Mouse (Mus musculus) intestine, embryonic 15.5 days (tissue): ENCODE measurements around the gene Ccdc40. TPM values are rescaled to one million over a fixed set of nuclear protein-coding genes. Genes with fewer than 3 reads are reported as not detected.
"Not testable (repeated sequence)": the region's sequence is repeated elsewhere in the genome, so short reads cannot be mapped to it uniquely, and the experiment has no call there.

Experiments used
- ATAC-seq: fragments of 200-750 bp; cut with Nextera tagmentation; 2 replicates; pipeline ENCODE4 v1.8.0; 2017; ENCODE audit warnings: moderate TSS enrichment, moderate library complexity
- H3K27ac ChIP-seq: fragments of 300-500 bp; sonication (generic); 2 replicates; pipeline ENCODE4 v1.5.1; 2015; ENCODE audit warnings: mild to moderate bottlenecking, inconsistent platforms
- H3K27me3 ChIP-seq: fragments of 300-500 bp; sonication (generic); replicated peaks from 2 replicates; pipeline ENCODE4 v1.6.1; 2015; ENCODE audit warnings: inconsistent platforms
- H3K36me3 ChIP-seq: fragments of 300-500 bp; sonication (generic); 2 replicates; pipeline ENCODE4 v1.6.1; 2015; ENCODE audit warnings: inconsistent platforms
- H3K4me1 ChIP-seq: fragments of 300-500 bp; sonication (generic); replicated peaks from 2 replicates; pipeline ENCODE4 v1.6.1; 2015; ENCODE audit warnings: inconsistent platforms
- H3K4me2 ChIP-seq: fragments of 300-500 bp; sonication (generic); replicated peaks from 2 replicates; pipeline ENCODE4 v1.6.1; 2015; ENCODE audit warnings: mild to moderate bottlenecking, inconsistent platforms
- H3K4me3 ChIP-seq: fragments of 300-500 bp; sonication (generic); replicated peaks from 2 replicates; pipeline ENCODE4 v1.5.1; 2015; ENCODE audit warnings: inconsistent platforms
- H3K9ac ChIP-seq: fragments of 300-500 bp; sonication (generic); 2 replicates; pipeline ENCODE4 v1.6.1; 2015; ENCODE audit warnings: inconsistent platforms
- H3K9me3 ChIP-seq: fragments of 300-500 bp; sonication (generic); 2 replicates; pipeline ENCODE4 v1.6.1; 2016; ENCODE audit warnings: inconsistent platforms
- WGBS: fragments of 180-500 bp; shearing (Covaris S2); methylation state at CpG from one replicate; pipeline ENCODE4 v1.1.7; 2015; 5-methylcytosine and 5-hydroxymethylcytosine counted together
- polyA plus RNA-seq: library from polyadenylated mRNA; unstranded; fragments of >200 nt; fragmentation: Nextera tagmentation; extraction: Ambion mirVana; gene quantifications from 2 replicates; pipeline ENCODE4 v1.2.1, GENCODE M21; 2015

Gene Ccdc40
- polyA plus RNA-seq, 1 experiment from 2014 or later: 2.6 TPM

DNA sequence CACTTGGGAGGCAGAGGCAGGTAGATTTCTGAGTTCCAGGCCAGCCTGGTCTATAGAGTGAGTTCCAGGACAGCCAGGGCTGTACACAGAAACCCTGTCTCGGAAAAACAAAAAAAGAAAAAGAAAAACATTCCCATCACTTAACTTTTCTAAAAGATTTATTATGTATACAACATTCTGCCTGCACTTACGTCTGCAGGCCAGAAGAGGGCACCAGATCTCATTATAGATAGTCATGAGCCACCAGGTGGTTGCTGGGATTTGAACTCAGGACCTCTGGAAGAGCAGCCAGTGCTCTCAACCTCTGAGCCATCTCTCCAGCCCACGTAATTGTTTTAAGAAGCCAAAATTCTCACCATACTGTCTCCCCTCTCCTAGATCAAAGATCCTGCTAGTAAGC is 44.1 kb downstream of the Ccdc40 start:
- H3K4me2 ChIP-seq, H3K4me3 ChIP-seq, H3K27ac ChIP-seq, H3K9me3 ChIP-seq, H3K4me1 ChIP-seq, ATAC-seq, H3K27me3 ChIP-seq, H3K9ac ChIP-seq: not testable (repeated sequence)
- peaks cover 11% of the 10 kb centered on the region for H3K36me3 ChIP-seq
- 60% methylated on average over 3 of the region's 3 CpGs for WGBS

DNA sequence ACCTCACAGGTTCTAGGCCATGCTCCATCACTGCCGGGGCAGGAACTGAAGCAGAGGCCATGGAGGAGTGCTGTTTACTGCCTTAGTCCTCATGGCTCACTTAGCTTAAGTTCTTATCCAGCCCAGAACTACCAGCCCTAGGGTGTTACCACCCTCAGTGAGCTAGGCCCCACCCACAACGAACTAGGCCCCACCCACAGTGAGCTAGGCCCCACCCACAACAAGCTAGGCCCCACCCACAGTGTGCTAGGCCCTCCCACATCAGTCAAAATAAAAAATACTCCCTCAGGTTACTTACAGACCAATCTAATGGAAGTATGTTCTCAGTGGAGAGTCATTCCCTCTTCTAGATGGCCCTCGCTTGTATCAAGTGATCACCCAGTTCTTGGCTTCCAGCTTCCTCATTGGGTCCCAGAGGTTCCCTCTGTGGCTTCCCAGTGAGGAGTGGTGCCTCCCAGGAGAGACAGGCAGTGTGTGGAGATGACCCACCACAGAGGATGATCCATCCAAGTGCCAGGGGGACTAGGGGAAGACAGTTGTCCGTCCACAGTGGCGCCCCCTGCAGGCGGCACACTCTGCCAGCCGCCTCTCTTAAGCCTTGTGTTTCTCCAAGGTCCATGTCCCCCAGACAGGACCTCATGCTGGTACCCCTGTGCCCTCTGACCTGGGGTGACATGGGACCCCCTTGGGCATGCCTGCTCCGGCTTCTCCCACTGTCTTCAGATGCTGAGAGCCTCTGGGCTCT is 45.0 kb downstream of the Ccdc40 start:
- ATAC-seq: peak; percentile 10; the same call in 1 of the 2 replicates
- no peak overlapping the region for H3K4me2 ChIP-seq
- H3K4me3 ChIP-seq: no peak overlapping the region
- peaks cover 11% of the 10 kb centered on the region for H3K36me3 ChIP-seq
- no peak overlapping the region for H3K9ac ChIP-seq
- H3K4me1 ChIP-seq: peaks cover 5% of the 10 kb centered on the region; the same call in 1 of the 2 replicates
- no peak overlapping the region for H3K27ac ChIP-seq
- H3K9me3 ChIP-seq: no peaks in the 10 kb centered on the region
- H3K27me3 ChIP-seq: no peaks in the 10 kb centered on the region
- 86% methylated on average over 8 of the region's 8 CpGs for WGBS

DNA sequence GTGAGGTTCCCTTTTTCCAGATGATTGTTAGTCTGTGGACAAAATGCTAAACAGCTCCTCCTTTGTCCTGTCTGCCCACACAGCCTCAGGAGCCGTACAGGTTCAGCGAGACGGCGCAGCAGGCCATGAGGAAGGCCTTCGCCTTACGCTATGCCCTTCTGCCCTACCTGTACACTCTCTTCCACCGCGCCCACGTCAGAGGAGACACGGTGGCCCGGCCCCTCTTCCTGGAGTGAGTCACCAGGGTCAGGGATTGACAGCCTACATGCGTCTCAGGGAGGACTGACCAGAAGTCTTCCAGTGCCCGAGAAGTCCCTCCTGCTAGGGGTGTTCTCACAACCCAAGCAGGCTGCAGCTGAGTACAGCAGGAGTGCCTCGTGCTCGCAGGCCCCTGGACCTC is 52.7 kb downstream of the Ccdc40 start:
- Histone ChIP-seq H3K9me3 (no peaks in the 10 kb centered on the region), H3K36me3 (peaks cover 15% of the 10 kb centered on the region), H3K9ac (no peak overlapping the region), H3K4me1 (no peaks in the 10 kb centered on the region), H3K4me2 (no peak overlapping the region), H3K27me3 (no peaks in the 10 kb centered on the region), H3K27ac (no peak overlapping the region), H3K4me3 (no peak overlapping the region)
- peak; percentile 75 for ATAC-seq
- WGBS: 70% methylated on average over 15 of the region's 15 CpGs

DNA sequence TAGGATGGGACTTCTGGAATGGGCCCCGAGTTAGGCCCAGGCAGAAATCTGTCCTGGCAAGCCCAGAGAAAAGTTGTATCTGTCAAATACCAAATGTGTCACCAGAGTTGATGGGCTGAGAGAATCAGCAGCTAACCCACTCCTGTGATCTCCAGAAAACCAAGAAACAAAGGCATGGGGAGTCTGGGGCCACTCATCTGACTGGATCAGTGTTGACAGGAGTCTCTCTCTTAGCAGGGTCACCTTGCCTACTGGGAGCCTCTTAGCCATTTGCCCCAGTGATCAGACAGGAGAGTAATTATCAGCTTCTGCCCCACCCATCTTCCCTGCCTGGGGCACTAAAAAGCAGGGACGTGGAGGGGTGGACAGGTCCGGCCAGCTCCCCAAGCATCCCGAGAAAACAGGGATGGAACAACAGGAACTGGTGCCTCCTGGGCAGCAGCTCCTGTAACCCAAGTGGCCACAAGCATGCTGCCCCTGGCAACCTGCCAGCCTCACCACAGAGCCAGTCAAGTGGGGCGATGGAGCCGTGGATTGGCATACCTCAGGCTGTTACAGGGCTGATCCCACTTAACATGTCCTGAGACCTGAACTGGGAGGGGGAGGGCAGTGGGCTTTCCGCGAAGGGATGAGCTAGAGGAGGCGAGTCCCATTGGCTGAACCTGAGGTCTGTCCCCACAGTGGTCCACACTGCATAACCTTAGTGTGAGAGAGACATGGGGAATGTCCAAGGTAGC is 57.6 kb downstream of the Ccdc40 start:
- Histone ChIP-seq H3K27ac (no peak overlapping the region), H3K4me2 (no peak overlapping the region), H3K36me3 (peaks cover 42% of the 10 kb centered on the region), H3K4me3 (no peak overlapping the region), H3K4me1 (no peaks in the 10 kb centered on the region), H3K27me3 (no peaks in the 10 kb centered on the region), H3K9me3 (no peaks in the 10 kb centered on the region), H3K9ac (no peak overlapping the region)
- 62% methylated on average over 9 of the region's 9 CpGs for WGBS
- ATAC-seq: 0 out of 2 replicates have a peak, but pooled peaks have one; percentile 23

DNA sequence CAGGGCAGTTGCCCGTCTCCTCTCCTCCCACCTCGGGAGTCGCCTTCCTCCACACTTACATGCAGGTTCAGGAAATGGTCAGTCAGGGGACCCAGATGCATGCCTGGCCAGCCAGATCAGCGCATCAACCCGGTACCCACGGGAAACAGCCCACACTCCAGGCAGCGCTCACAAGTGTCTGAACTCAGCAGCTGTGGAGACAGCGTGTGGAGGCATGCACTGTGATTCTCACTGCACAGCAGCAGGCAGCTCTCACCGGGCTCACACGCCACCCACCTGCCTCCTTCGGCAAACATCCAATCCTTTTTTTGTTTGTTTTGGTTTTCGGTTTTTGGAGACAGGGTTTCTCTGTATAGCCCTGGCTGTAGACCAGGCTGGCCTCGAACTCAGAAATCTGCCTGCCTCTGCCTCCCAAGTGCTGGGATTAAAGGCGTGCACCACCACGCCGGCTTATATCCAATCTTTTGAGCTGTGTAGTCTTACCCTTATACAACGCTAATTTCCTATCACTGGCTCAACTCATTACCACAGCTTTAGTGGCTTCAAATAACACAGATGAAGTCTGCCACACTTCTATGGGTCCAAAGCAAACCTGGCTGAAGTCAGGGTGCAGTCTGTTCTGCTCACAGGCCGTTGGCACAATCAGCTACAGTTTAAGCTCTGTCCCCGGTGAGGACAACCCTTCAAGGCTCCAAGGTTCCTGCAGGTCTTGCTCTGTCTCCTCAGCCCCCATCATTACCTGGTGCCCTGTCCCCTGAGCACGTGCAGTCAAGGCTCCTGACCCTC is 59.0 kb downstream of the Ccdc40 start:
- H3K4me2 ChIP-seq: no peak overlapping the region
- H3K36me3 ChIP-seq: peaks cover 52% of the 10 kb centered on the region
- no peaks in the 10 kb centered on the region for H3K27me3 ChIP-seq
- H3K4me1 ChIP-seq: no peaks in the 10 kb centered on the region
- 86% methylated on average over 20 of the region's 20 CpGs for WGBS
- H3K9me3 ChIP-seq: no peaks in the 10 kb centered on the region
- no peak overlapping the region for H3K9ac ChIP-seq
- H3K4me3 ChIP-seq: no peak overlapping the region
- no peak for ATAC-seq
- H3K27ac ChIP-seq: no peak overlapping the region

DNA sequence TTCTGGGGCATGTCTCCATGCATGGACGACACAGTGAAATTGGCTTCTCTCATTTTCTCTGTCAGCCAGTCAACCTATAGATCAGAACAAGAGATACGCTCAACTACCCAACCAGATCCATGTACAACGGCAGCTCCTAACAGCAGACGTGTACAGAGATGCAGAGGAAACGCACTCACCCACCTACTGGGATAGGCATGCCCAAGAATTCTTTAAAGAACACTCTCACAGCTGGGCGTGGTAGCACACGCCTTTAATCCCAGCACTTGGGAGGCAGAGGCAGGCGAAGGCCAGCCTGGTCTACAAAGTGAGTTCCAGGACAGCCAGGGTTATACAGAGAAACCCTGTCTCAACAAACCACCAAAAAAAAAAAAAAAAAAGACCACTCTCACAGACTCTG is 64.5 kb downstream of the Ccdc40 start:
- H3K4me1 ChIP-seq, H3K9ac ChIP-seq, H3K4me2 ChIP-seq, H3K27me3 ChIP-seq, H3K27ac ChIP-seq, H3K4me3 ChIP-seq, H3K9me3 ChIP-seq, ATAC-seq: not testable (repeated sequence)
- H3K36me3 ChIP-seq: peaks cover 82% of the 10 kb centered on the region
- 94% methylated on average over 8 of the region's 8 CpGs for WGBS

DNA sequence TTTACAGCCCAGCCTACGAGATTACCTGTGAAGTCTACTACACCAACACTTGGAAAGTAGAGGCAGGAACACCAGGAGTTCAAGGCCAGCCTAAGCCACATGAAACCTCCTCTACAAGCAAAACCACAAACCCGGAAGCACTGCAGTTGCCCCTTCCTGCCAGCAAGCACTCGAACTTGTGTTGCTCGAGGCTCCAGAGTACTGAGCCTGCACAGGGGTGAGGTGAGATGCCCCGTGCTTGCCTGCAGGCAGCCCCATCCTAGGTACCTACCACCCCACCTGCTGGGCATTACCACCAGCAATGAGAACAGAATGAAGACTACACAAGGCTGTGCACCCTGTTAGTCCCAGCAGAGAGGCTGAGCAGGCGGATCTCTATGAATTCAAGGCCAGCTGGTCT is 69.6 kb downstream of the Ccdc40 start:
- Histone ChIP-seq H3K36me3 (peaks cover 40% of the 10 kb centered on the region), H3K9me3 (no peaks in the 10 kb centered on the region), H3K4me1 (peaks cover 14% of the 10 kb centered on the region), H3K4me3 (0 out of 2 replicates have a peak overlapping the region, but pooled peaks have one; percentile 94), H3K27me3 (no peaks in the 10 kb centered on the region), H3K27ac (no peak overlapping the region), H3K9ac (peak overlapping the region; percentile 95; the same call in 1 of the 2 replicates), H3K4me2 (peak overlapping the region; percentile 88)
- WGBS: 84% methylated on average over 6 of the region's 6 CpGs
- no peak for ATAC-seq

DNA sequence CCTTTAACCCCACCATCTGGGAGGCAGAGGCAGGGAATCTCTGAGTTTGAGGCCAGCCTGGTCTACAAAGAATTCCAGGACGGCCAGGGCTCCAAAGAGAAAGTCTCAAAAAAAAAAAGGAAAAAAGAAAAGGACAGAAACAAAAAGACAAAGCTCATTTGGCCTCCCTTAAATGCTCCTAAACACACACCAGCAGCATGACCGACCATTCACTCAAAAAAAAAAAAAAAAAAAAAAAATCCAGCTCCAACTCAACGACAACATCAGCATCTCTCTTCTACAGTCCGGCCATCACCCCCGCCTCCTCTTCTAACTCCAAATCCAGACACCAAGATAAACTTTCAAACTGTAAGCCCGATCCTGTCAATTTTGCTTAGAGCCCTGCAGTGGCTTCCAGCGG is 70.5 kb downstream of the Ccdc40 start:
- Histone ChIP-seq H3K9me3 (no peaks in the 10 kb centered on the region), H3K27me3 (no peaks in the 10 kb centered on the region), H3K36me3 (peaks cover 30% of the 10 kb centered on the region), H3K4me3 (peak overlapping the region; percentile 94), H3K4me2 (peak overlapping the region; percentile 88), H3K9ac (peak overlapping the region; percentile 95), H3K4me1 (peaks cover 14% of the 10 kb centered on the region), H3K27ac (peak overlapping the region; percentile 83; the same call in 1 of the 2 replicates)
- WGBS: 6% methylated on average over 7 of the region's 7 CpGs
- no peak for ATAC-seq

DNA sequence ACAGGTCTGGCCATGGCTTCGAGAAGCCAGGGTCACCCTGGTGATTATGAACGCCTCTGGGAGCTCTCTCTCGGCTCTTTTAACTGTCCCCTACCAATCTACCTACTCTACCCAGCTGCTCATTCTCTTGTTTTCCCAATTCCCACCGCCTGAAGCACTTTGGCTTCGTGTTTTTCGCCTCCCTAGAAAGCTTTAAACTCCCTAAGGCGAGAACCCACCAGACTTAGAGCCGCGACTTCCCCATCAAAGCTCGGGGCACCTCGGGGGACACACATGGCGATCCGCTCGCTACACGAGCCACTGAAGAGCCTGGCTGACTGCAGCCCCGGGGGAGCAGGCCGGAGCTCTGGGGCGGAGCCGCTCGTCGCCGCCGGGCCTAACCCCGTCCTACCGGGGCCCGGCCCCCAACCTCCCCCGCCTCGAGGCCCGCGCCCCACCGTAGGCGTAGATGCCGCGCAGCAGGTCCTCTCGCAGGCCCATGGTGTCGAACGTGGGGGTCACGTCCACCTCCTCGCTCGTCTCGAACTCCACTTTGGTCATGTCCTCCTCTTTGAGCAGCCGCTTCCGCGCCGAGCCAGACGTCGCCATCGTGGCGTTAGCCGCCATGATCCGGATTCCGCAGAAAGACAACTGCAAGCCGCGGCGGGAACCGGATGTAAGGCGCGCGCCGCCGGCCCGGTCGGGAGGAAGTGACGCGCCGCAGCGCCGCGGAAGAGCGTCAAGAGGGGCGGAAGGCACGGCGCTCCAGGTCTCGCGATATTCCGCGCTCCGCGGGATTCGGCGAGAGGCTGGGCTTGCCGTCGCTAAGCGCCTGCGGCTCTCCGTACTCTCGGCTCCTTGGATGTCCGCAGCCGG is 71.2 kb downstream of the Ccdc40 start, which contains the start of gene Eif4a3:
Eif4a3 (minus strand) TSS at position 699 of the 855 bp plus-strand sequence.
- Histone ChIP-seq H3K4me2 (peak within 1 kb of the TSS; percentile 88), H3K27me3 (no peaks in the 10 kb centered on the region), H3K9ac (peak within 1 kb of the TSS; percentile 95), H3K4me3 (peak within 1 kb of the TSS; percentile 94), H3K9me3 (no peaks in the 10 kb centered on the region), H3K36me3 (peaks cover 24% of the 10 kb centered on the region), H3K27ac (peak within 1 kb of the TSS; percentile 83), H3K4me1 (peaks cover 14% of the 10 kb centered on the region)
- WGBS: under 1% methylated on average over 89 of the region's 89 CpGs
- ATAC-seq: peak; percentile 98

DNA sequence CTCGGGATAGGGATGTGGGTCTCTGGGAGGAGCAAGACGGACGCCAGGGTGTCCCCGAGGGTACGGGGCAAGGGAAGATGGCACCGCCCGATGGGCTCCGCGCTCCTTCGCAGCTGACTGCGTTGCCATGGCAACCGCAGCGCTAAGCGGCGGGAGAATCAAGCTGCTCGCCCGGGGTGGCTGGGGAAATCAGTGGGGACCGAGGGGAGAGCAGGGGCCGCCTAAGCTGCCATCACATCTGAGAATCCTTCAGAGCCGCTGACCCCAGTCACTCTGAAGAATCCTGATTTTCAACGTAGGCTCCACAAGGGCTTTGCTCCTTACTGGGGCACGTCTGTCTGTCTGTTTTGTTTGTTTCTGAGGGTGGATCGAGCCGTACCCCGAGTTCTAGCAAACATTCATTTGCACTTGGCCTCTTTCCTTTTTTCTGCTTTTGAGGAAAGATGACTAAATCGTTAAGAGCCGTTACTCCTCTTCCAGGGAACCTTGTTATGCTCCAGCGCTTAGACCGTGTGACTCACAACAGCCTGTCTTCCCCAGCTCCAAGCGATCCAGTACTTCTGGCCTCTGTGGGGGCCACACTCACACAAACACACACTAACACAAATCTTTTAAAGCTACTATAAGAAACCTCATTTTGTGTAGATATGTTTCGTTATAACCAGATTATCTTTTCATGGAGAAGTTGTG is 72.0 kb downstream of the Ccdc40 start:
- Histone ChIP-seq H3K9me3 (no peaks in the 10 kb centered on the region), H3K27me3 (no peaks in the 10 kb centered on the region), H3K27ac (peak overlapping the region; percentile 82), H3K4me1 (peaks cover 14% of the 10 kb centered on the region), H3K36me3 (peaks cover 18% of the 10 kb centered on the region), H3K4me3 (peak overlapping the region; percentile 94), H3K4me2 (peak overlapping the region; percentile 88), H3K9ac (peak overlapping the region; percentile 67)
- WGBS: under 1% methylated on average over 31 of the region's 31 CpGs
- ATAC-seq: no peak; the same call in 1 of the 2 replicates

DNA sequence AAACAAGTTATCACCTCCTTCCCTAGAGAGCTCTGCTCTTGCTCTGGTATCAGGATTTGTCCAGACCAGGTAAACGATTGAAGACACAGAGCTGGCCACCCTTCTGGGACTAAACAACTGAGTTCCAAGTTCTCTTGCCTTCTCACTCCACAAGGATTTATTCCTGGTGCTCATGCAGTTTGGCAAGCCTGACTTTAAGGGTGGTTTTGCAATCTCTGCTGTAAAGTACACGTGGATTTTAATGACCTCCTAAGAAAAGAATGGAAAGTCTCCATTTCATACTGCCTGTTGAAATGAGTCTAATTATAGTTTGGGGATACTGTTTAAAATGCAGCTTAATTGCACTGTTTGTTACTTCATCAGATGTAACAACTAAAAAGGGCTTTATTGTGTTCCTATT is 72.6 kb downstream of the Ccdc40 start:
- no peak overlapping the region for H3K4me3 ChIP-seq

More for the DNA sequence above, 72.6 kb downstream of the Ccdc40 start:
- no peak overlapping the region for H3K27ac ChIP-seq
- no peak overlapping the region for H3K4me2 ChIP-seq
- no peaks in the 10 kb centered on the region for H3K27me3 ChIP-seq
- no peak overlapping the region for H3K9ac ChIP-seq
- peaks cover 12% of the 10 kb centered on the region for H3K36me3 ChIP-seq
- ATAC-seq: no peak
- H3K9me3 ChIP-seq: no peaks in the 10 kb centered on the region
- H3K4me1 ChIP-seq: peaks cover 14% of the 10 kb centered on the region
- 25% methylated on average over 2 of the region's 2 CpGs for WGBS
